Mouse (Mus musculus): ENCODE measurements around the gene Zbtb8b. TPM values are rescaled to one million over a fixed set of nuclear protein-coding genes. Genes with fewer than 3 reads are reported as not detected.
"Not testable (repeated sequence)": the region's sequence is repeated elsewhere in the genome, so short reads cannot be mapped to it uniquely, and the experiment has no call there.

Gene Zbtb8b
- 4.9 and 5.0 TPM in 2 replicates for polyA plus RNA-seq (2016; fragmentation: Nextera tagmentation; extraction: Ambion mirVana)

- Histone ChIP-seq H3K36me3 (no peaks in the 10 kb centered on the region), H3K4me2 (replicated peaks) (peak within 1 kb of the TSS; percentile 64), H3K27ac (no peak within 1 kb of the TSS), H3K9ac (peak within 1 kb of the TSS; percentile 56), H3K4me1 (peaks cover 7% of the 10 kb centered on the region), H3K27me3 (replicated peaks) (peaks cover 41% of the 10 kb centered on the region), H3K9me3 (no peaks in the 10 kb centered on the region), H3K4me3 (peak within 1 kb of the TSS; percentile 45)
- 2% methylated on average over 33 of the region's 33 CpGs for WGBS
- peak; percentile 93 for ATAC-seq (ENCODE audit: low FRiP score, low read depth)
These were observed at the start of gene Zbtb8b for GRCm38 (mm10) chr4:129440340-129441063. Gene Zbtb8b, minus strand, starts transcription at chr4:129440853.

GRCm38 (mm10) chr4:129481090-129481489 lies 40.4 kb upstream of the Zbtb8b start:
- H3K27ac ChIP-seq = no peak overlapping the region
- no peak overlapping the region for H3K4me2 ChIP-seq (replicated peaks)
- 85% methylated on average over 1 of the region's 1 CpGs for WGBS
- H3K9me3 ChIP-seq = no peaks in the 10 kb centered on the region
- H3K9ac ChIP-seq = no peak overlapping the region
- H3K4me3 ChIP-seq = no peak overlapping the region
- H3K4me1 ChIP-seq = no peaks in the 10 kb centered on the region
- H3K27me3 ChIP-seq (replicated peaks) = no peaks in the 10 kb centered on the region
- ATAC-seq (ENCODE audit: low FRiP score, low read depth) = no peak
- peaks cover 86% of the 10 kb centered on the region for H3K36me3 ChIP-seq

GRCm38 (mm10) chr4:129479863-129480262 lies 39.2 kb upstream of the Zbtb8b start:
- 88% methylated on average over 3 of the region's 3 CpGs for WGBS
- H3K27ac ChIP-seq = no peak overlapping the region
- no peak for ATAC-seq (ENCODE audit: low FRiP score, low read depth)
- H3K4me3 ChIP-seq = no peak overlapping the region
- no peak overlapping the region for H3K4me2 ChIP-seq (replicated peaks)
- H3K36me3 ChIP-seq = peaks cover 84% of the 10 kb centered on the region
- H3K9ac ChIP-seq = no peak overlapping the region
- H3K4me1 ChIP-seq = no peaks in the 10 kb centered on the region
- H3K9me3 ChIP-seq = no peaks in the 10 kb centered on the region
- no peaks in the 10 kb centered on the region for H3K27me3 ChIP-seq (replicated peaks)

GRCm38 (mm10) chr4:129476047-129476446 lies 35.4 kb upstream of the Zbtb8b start:
- Histone ChIP-seq H3K4me1 (no peaks in the 10 kb centered on the region), H3K27ac (no peak overlapping the region), H3K9ac (no peak overlapping the region), H3K9me3 (no peaks in the 10 kb centered on the region), H3K4me3 (no peak overlapping the region), H3K36me3 (peaks cover 84% of the 10 kb centered on the region), H3K27me3 (replicated peaks) (no peaks in the 10 kb centered on the region), H3K4me2 (replicated peaks) (no peak overlapping the region)
- no peak for ATAC-seq (ENCODE audit: low FRiP score, low read depth)
- 89% methylated on average over 11 of the region's 11 CpGs for whole genome bisulfite sequencing

GRCm38 (mm10) chr4:129464286-129464815 lies 23.7 kb upstream of the Zbtb8b start:
- WGBS = 87% methylated on average over 4 of the region's 4 CpGs
- Histone ChIP-seq H3K4me3 (no peak overlapping the region), H3K36me3 (peaks cover 52% of the 10 kb centered on the region), H3K4me1 (peaks cover 16% of the 10 kb centered on the region), H3K27me3 (replicated peaks) (no peaks in the 10 kb centered on the region), H3K9me3 (no peaks in the 10 kb centered on the region), H3K9ac (no peak overlapping the region), H3K4me2 (replicated peaks) (no peak overlapping the region), H3K27ac (no peak overlapping the region)
- no peak for ATAC-seq (ENCODE audit: low FRiP score, low read depth)

GRCm38 (mm10) chr4:129463097-129464059 lies 22.7 kb upstream of the Zbtb8b start:
- no peak overlapping the region for H3K4me3 ChIP-seq
- no peak overlapping the region for H3K27ac ChIP-seq
- H3K9me3 ChIP-seq = no peaks in the 10 kb centered on the region
- no peaks in the 10 kb centered on the region for H3K27me3 ChIP-seq (replicated peaks)
- H3K4me1 ChIP-seq = peaks cover 16% of the 10 kb centered on the region
- H3K4me2 ChIP-seq (replicated peaks) = no peak overlapping the region
- H3K36me3 ChIP-seq = peaks cover 43% of the 10 kb centered on the region
- H3K9ac ChIP-seq = no peak overlapping the region
- ATAC-seq (ENCODE audit: low FRiP score, low read depth) = no peak
- WGBS = 89% methylated on average over 24 of the region's 24 CpGs

- no peaks in the 10 kb centered on the region for H3K27me3 ChIP-seq (replicated peaks)
- ATAC-seq (ENCODE audit: low FRiP score, low read depth) = no peak
- H3K36me3 ChIP-seq = peaks cover 31% of the 10 kb centered on the region
- H3K4me3 ChIP-seq = peak overlapping the region; percentile 91
- peaks cover 16% of the 10 kb centered on the region for H3K4me1 ChIP-seq
- H3K9ac ChIP-seq = peak overlapping the region; percentile 79
- H3K27ac ChIP-seq = no peak overlapping the region
- no peaks in the 10 kb centered on the region for H3K9me3 ChIP-seq
- H3K4me2 ChIP-seq (replicated peaks) = peak overlapping the region; percentile 78
- 53% methylated on average over 3 of the region's 3 CpGs for WGBS
These were observed 21.5 kb upstream of the Zbtb8b start for GRCm38 (mm10) chr4:129462118-129462517.

GRCm38 (mm10) chr4:129461183-129461960 lies 20.7 kb upstream of the Zbtb8b start, which contains the start of gene Bsdc1:
Gene Bsdc1, plus strand, starts transcription at chr4:129461581.
- peak within 1 kb of the TSS; percentile 79 for H3K9ac ChIP-seq
- no peaks in the 10 kb centered on the region for H3K9me3 ChIP-seq
- H3K4me2 ChIP-seq (replicated peaks) = peak within 1 kb of the TSS; percentile 78
- peak within 1 kb of the TSS; percentile 79 for H3K27ac ChIP-seq
- ATAC-seq (ENCODE audit: low FRiP score, low read depth) = peak; percentile 99
- WGBS = under 1% methylated on average over 46 of the region's 46 CpGs
- peaks cover 24% of the 10 kb centered on the region for H3K36me3 ChIP-seq
- H3K27me3 ChIP-seq (replicated peaks) = no peaks in the 10 kb centered on the region
- peak within 1 kb of the TSS; percentile 91 for H3K4me3 ChIP-seq
- H3K4me1 ChIP-seq = peaks cover 16% of the 10 kb centered on the region

- Histone ChIP-seq H3K9me3 (no peaks in the 10 kb centered on the region), H3K4me2 (replicated peaks) (peak overlapping the region; percentile 78), H3K4me3 (peak overlapping the region; percentile 40), H3K4me1 (peaks cover 16% of the 10 kb centered on the region), H3K36me3 (peaks cover 18% of the 10 kb centered on the region), H3K9ac (peak overlapping the region; percentile 62), H3K27ac (peak overlapping the region; percentile 79), H3K27me3 (replicated peaks) (no peaks in the 10 kb centered on the region)
- under 1% methylated on average over 4 of the region's 4 CpGs for WGBS
- 0 out of 2 replicates have a peak, but pooled peaks have one; percentile 14 for ATAC-seq (ENCODE audit: low FRiP score, low read depth)
These were observed 20.2 kb upstream of the Zbtb8b start for GRCm38 (mm10) chr4:129460827-129461182.

GRCm38 (mm10) chr4:129459726-129460125 lies 19.1 kb upstream of the Zbtb8b start:
- no peak overlapping the region for H3K4me3 ChIP-seq
- peaks cover 16% of the 10 kb centered on the region for H3K4me1 ChIP-seq
- no peaks in the 10 kb centered on the region for H3K9me3 ChIP-seq
- H3K4me2 ChIP-seq (replicated peaks) = no peak overlapping the region
- peaks cover 8% of the 10 kb centered on the region; the same call in 1 of the 2 replicates for H3K36me3 ChIP-seq
- no peak overlapping the region for H3K27ac ChIP-seq
- H3K27me3 ChIP-seq (replicated peaks) = no peaks in the 10 kb centered on the region
- ATAC-seq (ENCODE audit: low FRiP score, low read depth) = no peak
- no peak overlapping the region for H3K9ac ChIP-seq
- 90% methylated on average over 3 of the region's 3 CpGs for WGBS

- H3K27ac ChIP-seq; H3K27me3 ChIP-seq (replicated peaks); H3K4me3 ChIP-seq; H3K4me2 ChIP-seq (replicated peaks); ATAC-seq (ENCODE audit: low FRiP score, low read depth); H3K9ac ChIP-seq; H3K36me3 ChIP-seq; H3K9me3 ChIP-seq; H3K4me1 ChIP-seq: not testable (repeated sequence)
- 64% methylated on average over 2 of the region's 2 CpGs for WGBS
These were observed 16.7 kb upstream of the Zbtb8b start for GRCm38 (mm10) chr4:129457311-129457710.
